Mouse (Mus musculus) retina, adult 2 months (tissue): ENCODE data around the gene Srbd1.

Experiments used
- DNase-seq: peaks from one replicate; pipeline ENCODE4 v3.0.0-alpha.2; 2012; ENCODE audit warnings: low read depth, low spot score

Gene Srbd1

DNA sequence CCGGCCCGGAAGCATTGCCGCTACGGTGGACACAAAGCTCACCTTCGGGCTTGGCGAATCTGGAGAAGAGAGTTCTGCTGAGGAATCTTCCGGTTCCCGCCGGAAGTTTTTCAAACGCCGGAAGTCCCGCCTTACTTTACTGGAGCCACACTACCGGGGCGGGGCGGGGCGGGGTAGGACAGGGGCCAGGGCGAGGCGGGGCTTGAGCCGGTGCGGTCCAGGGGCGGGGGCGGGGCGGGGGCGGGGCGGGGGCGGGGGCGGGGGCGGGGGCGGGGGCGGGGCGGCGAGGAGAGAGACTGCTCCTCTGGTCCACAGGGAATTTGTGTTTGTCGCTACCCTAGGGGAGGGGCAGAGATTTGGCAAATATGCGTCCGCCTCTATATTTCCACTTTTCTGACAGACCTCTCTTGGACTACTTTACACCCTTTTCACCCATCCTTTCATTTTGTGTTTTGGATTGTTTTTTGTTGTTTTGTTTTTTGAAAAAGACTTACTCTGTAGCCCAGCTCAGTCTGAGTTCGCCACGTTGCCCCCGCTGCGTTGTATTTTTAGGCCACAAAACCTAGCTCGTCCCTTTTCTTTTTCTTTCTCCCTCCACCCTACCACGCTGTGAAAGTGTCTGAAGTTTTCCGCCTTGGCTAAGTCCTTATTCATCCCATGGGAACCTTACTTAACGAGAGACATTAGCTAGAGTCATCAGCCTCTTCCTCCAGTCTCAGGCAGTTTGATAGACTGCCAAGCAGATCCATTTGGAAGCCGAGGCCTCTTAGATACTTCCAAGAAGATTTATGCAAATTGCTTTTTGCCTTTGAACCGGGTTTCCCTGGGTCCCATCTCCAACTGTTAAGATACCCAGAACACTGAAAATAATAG lies at the start of gene Srbd1:
Gene Srbd1 (minus strand): TSS at position 97 of the 873 bp plus-strand sequence.
- peak; percentile 88 for DNase-seq

DNA sequence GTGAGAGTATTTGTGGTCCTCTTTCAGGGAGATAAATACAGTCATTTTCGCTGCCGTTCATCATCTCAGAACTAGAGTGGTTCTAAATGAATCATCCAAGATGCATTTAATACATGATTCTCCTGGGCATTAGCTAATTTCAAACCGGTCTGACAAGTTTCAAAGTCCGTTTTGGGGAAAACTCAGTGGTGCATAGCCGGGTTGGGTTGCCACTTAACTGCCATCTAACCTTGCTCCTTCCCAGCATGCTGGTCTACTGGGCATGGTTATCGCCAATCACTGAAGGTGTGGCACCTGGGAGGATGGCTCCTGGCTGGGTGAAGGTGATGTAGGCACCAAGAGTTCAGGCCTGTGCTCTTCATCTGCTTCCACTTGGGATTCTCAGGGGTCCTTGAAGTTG lies 49.0 kb upstream of the Srbd1 start:
- no peak for DNase-seq

DNA sequence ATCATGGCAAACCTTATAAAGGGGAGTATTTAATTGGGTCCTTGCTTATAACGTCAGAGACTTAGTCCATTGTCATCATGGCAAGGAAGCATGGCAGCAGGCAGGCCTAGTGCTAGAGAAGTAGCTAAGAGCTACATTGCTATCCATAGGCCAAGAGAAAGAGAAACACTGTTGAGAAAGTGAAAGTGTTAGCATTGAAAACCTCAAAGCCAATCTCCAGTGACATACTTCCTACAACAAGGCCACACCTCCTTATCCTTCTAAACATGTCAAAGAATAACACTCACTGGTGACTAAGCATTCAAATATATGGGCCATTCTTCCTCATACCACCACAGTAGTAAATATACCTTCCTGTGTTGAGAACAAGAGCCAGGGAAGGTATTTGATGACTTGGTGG lies 42.8 kb upstream of the Srbd1 start:
- DNase-seq: no peak

DNA sequence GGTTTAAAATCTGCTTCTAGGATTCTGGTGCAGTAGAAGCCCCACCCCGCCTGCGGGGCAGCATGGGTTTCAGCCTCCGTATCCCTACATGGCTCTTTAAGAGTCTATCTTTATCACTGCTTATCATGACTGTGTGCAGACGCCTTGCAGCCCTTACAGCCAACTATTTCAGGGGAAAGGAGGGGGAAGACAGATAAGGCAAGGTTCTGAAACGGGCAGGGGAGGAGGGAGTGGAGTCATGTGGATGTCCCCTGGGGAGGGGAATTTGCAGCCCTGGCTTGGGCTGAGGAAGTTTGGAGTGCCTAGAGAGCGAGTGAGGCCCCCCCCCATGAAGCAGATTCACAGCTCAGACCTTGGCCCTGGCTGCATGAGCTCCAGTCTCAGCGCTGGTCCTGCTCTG lies 40.6 kb upstream of the Srbd1 start:
- no peak for DNase-seq

DNA sequence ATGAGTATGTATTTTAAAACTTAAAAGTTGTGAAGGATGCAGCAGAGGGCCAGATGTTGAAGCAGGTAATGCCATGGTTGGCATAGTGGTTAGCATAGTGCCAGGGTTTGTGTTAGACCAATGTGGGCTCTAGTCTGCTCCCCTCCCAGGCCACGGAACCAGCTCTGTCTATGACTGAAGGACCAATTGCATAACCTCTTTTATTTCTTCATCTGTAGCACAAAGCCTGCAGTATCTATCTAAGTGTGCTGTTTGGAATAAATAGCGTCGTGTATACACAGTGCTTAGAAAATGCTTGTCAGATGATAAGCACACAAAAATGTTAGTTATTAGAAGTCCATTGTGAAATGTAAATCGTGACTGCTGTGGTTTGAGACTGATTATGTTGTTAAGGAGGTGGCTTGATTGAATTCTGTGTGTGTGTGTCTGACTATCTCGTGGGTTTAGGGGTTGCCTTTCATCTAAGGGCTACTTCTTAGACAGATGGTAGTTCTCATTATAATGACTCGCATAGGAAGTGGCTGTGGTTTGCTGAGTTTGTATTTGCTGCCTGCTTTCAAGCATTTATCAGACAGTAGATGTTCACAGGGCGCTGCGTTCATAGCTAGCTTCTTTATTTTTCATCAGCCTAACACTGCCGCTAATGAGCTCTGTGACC lies 39.7 kb upstream of the Srbd1 start:
- DNase-seq: no peak

DNA sequence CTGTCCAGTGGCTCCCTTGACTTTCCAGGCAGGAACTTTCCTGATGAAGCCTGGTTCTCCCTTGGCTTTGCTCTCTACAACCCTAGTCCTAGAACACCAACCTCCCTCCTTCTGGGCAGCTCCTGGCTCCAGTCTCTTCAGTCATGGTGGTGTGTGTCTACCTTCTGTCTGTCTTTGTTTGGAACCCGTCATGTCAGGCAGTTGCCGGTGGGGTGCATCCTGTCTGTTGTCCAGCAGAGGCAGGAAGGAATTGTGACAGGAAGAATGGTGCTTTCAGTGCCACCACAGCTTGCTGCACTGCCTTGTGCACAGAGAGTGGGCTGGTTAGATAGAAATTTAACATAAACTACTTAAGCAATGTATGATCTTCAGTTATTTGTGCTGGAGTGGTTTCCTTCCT lies 38.8 kb upstream of the Srbd1 start:
- DNase-seq: no peak

DNA sequence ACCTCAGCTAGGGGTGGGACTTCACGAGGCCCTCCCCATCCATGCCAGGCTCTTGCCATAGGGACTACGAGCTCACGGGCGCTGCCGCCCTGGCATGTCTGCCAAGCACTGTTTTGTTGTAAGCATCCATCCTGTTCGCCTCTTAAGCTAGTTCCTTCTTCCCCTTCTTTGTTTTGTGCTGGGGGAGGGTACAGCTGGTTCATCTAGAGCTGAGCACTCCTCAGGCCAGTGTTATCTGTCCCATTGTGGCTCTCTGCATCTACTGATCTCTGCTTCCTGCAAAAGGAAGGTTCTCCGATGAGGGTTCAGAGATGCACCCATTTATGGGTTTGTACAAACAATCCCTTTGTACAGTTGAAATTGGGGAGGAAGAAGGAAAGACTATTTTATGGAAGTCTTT lies 31.7 kb upstream of the Srbd1 start:
- no peak for DNase-seq

DNA sequence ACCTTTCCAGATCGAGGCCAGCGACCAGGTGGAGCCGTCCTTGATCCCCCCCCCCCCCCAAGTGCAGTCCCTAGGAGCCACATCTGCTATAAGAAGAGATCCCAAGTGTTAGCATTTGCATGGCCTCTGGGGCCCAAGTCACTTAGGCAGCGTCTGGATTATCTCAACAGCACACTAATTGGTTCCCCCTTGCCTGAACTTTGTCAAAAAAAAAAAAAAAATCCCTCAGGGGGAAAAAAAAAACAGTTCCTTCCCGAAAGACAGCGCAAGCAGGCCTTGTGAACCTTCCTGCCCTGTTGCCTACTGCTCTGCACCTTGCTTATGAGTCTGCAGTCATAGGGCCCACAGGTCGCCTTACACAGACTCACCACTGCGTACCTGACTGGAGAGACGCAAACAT lies 30.5 kb upstream of the Srbd1 start:
- no peak for DNase-seq

DNA sequence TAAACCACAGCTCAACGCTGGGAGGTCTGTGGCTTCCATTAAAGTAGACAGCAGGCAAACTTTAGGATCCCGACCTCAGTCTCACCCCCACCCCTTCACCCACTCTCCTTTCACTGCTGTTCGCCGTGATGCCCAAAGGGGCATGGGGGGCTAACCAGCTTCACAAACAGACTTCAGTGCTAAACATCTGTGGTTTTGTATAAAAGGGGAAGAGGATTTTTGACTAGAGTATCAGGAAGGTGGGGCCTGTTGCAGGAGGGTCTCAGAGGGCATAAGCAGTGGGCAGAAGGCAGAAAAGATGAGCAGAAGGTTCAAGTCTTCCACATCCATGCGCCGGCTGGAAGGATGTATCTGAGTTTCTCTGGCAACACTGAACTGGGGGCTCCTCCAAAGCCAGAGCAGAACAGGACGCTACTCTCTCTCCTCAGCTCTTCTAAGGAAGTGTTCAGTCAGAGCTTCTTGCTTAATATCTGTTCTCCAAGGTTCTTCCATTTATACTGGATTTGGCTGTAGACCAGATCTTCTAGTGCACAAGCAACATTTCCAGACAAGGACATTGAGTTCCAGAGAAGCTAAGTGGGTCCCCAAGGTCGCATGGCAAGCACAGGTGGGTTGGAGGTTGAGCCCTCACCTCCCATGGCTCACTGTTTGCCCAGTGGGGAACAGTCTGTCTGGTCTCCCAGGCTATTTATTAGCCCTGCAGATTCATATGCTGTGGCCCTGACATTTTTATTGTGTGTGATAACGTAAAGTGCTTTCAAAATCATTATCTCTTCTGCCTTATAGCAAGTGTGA lies 25.4 kb upstream of the Srbd1 start:
- no peak for DNase-seq

DNA sequence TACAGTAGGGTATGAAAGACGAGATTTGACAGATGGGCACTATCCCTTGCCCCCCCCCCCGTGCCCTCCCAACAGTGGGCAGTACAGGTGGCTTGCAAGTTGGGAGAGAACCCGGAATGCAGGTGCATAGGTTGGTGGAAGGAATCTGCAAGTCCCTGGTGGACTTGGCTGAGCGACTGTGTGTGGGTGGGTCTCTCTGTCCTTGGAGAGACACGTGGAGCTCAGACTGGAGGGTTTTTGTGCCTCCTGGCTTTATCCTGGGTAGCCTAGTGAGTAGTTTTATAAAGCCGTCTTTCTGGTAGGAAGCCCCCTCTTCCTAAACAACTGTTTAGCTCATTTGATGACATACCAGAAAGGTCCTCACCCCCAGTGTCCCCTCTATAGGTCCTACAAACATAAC lies 24.1 kb upstream of the Srbd1 start:
- DNase-seq: no peak

DNA sequence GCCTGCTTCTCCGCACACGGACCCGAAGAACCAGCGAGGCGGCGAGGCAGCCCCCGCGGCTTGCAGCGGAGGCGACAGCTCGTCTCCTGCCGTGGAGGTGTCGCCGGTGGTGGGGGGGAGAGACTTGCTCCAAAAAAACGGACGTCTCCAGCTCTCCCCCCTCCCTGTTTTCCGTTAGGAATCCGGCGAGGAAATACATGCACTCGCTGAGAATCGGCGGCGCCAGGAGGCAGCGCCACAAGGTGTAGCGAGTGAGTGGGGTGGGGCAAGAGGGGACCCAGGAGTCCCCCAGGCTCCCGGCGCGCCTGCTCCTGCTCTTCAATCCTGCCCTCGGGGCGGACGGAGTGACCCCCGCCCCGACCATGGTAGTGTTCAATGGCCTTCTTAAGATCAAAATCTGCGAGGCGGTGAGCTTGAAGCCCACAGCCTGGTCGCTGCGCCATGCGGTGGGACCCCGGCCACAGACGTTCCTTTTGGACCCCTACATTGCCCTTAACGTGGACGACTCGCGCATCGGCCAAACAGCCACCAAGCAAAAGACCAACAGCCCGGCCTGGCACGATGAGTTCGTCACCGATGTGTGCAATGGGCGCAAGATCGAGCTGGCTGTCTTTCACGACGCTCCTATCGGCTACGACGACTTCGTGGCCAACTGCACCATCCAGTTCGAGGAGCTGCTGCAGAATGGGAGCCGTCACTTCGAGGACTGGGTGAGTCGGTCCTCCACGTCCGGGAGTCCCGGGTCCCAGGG lies 23.4 kb upstream of the Srbd1 start:
- DNase-seq: no peak

DNA sequence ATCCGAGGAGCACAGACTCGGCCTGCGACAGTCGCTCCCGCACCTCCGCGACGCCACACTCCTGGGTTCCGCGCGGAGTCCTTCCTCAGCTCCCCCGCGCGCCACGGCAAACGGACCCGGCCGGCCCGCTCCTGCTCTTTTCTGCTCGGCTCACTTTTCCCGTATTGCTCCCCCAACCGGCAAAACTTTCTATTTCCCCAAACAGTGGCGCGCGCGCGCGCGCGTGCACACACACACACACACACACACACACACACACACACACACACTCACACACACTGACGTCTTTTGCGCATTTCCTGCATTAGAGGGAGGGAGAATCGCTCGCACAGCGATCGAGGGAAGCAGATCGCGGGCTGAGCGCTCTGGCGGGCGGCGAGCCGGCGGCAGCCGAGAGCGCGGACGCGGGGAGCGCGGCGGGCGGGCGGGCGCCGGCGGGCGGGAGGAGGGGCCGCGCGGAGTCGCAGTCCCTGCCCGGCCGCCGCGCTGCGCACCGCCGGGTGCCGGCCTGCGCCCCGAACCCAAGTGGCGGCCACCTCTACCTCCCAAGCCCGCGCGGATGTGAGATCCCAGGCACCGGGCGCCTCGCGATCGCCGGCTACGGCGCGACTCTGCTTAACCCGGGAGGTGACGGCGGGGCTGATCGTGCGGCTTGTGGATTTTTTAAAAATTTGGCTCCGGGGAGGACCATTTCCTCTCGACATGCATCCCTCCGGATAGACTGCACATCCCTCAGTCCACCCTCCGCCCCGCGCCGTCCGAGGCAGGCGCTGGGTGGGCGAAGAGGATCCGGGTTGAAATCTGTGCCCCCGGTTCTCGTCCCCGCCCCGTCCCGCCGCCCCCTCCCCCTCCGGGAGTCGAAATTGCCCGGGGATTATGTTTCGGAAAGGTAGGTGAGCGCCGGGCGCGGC lies 22.6 kb upstream of the Srbd1 start, which contains the start of gene Prkce:
Gene Prkce (plus strand): TSS at position 466 of the 911 bp plus-strand sequence.
- DNase-seq: peak; percentile 68

DNA sequence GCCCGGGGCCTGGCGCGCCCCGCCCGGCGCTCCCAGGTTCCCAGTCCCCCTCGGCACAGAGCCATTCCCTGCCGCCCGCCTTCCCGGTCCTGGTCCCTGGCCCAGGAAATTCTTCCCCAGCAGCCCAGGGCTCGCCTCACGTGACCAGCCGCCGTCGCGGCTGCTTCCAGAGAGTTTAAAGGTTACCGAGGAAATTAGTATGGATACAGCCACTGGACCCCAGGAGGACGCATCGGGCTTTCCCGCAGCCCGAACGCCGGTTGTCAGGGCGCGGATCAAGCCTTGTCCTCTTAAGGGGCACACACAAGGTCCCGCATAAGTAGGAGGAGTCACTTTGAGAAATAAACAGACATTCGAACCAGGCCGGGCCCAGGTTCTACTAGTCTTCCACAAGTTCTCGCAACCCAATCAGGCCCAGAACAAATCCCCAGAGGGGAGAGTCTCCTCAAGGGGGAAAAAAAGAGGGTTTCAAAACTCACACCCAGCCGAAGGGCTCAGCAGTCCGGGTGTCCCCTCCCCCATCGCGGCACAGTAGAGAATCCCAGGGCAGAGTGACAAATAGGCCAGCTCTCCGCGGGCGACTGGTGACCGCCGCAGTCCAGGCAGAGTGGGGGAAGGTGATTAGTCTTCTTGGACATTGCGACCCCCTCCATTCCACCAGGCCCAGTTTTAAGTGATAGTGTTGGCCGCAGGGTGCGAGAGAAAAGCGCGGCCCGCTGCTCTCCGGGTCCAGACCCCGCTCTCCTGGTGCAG lies 21.8 kb upstream of the Srbd1 start:
- DNase-seq: no peak

DNA sequence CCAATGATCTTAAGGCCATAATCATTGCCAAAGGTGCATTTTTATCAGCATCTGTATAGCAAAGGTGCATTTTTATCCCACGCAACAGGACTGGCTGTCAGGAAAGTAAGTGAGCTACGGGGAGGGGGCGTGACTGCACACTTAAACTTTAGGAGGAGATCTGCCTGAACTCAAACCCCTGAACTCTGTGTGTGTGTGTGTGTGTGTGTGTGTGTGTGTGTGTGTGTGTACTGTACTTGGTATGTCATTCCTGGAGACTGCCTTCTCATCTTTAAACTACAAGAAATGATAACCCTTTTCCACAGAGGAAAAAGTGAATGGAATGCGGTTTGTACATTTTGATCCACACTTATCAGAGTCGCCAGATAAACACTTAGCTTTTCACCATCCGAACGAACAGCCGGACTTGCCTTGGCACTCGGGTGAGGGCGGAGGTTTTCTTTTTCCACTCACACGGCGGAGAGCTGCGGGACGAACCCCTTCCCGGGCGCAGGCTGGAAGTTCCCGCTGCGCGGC lies 21.1 kb upstream of the Srbd1 start:
- no peak for DNase-seq

DNA sequence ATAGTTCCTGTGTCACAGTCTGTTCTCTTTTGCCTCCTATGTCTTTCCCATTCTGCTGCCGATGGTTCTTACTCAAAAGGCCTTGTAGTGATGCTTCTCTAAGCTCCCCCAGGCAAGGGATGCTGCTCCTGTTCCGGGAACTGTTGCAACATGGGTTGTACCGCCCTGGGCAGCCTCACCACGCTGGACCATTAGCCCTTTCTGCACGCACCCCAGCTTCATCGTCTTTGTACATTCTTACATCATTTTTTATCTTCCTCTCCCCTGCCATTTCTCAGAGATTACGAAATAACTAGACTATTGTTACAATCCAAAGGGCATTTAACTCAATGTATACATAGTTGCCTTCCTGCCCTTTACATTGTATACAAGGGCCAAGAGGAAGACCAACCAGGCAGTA lies 19.4 kb upstream of the Srbd1 start:
- no peak for DNase-seq

DNA sequence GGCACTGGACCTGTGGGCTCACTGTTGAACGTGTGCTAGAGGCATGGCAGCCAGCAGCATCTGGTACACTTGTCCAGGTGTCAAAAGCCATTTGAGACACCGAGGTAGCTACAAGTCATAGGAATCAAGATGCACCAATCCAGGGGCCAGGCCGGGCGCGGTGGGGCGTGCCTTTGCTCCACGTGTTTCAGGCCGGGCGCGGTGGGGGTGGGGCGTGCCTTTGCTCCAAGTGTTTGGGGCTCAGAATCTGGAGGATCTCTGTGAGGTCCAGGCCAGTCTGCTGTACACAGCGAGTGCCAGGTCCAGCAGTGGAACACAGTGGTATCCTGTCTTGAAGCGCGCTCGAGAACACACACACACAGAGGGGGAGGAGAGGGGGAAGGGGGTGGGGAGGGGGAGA lies 17.7 kb upstream of the Srbd1 start:
- no peak for DNase-seq

DNA sequence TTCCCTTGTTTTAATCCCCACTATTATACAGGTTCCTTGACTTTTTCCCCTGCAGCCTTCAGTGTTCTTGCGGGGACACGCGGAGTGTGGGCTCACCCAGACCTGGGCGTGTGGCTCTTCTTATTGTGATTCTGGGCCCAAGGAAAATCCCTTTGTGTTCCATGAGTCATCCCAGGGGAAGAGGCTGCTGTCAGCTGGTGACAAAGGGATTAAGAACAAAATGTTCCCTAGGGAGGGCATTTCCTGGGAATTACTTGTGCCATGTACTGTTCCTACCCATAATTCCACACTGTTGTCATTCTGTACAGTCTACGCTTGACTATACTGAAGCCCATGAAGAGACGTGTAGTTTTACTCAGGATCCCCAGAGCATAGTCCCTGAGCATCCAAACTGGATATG lies 12.0 kb upstream of the Srbd1 start:
- no peak for DNase-seq

DNA sequence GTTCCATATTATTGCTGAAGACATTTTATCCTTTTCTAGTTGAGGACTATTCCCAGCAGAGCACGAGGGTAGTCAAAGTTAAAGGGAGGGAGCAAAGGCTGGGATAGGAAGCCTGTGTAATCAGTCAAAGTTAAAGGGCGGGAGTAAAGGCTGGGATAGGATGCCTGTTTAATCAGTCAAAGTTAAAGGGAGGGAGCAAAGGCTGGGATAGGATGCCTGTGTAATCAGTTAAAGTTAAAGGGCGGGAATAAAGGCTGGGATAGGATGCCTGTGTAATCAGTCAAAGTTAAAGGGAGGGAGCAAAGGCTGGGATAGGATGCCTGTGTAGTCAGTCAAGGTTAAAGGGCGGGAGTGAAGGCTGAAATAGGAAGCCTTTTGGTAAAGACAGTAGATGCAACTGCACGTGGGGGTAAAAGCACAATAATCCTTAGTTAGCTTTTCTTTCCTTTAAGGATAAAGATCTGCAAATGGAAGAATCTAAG lies 5.9 kb upstream of the Srbd1 start:
- DNase-seq: peak; percentile 93

DNA sequence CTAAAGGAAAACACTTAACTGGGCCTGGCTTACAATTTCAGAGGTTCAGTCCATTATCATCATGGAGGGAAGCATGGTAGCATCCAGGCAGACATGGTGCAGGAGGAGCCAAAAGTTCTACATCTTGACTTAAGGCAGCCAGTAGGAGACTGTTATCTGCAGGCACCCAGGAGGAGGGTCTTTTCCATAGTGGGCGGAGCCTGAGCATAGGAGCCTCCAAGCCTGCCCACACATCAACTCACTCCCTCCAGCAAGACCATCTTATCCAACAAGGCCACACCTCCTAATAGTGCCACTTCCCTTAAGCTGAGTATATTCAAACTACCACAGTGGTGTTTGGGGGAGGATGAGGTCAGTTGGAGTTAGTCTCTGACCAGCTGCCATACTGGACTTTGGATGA lies 4.8 kb upstream of the Srbd1 start:
- no peak for DNase-seq
